Mouse (Mus musculus) layer of hippocampus, adult 8-10 months (tissue): Measurements from ENCODE around the gene Sox1. TPM values are rescaled to one million over a fixed set of nuclear protein-coding genes. Genes with fewer than 3 reads are reported as not detected.

Source experiments
- DNase-seq, 2 experiments: peaks; one replicate each; pipeline ENCODE4 v3.0.0; 2022; ENCODE audit warnings: low spot score in 2 of 2
- total RNA-seq, 4 experiments: library from RNA; stranded (reverse); gene quantifications; 2 replicates each; pipeline ENCODE4 v1.2.4; 2022

The Sox1 gene
- total RNA-seq, 4 experiments from 2014 or later = 9.3 to 10.7 (median 10.1) TPM

- DNase-seq = no peak
These were observed 22.0 kb downstream of the Sox1 start for GRCm38 (mm10) chr8:12417056-12417455.

- DNase-seq = no peak
These were observed 25.4 kb downstream of the Sox1 start for GRCm38 (mm10) chr8:12420537-12420936.

GRCm38 (mm10) chr8:12425906-12426305 lies 30.8 kb downstream of the Sox1 start:
- no peak for DNase-seq

- no peak for DNase-seq
These were observed 32.3 kb downstream of the Sox1 start for GRCm38 (mm10) chr8:12427346-12427745.

GRCm38 (mm10) chr8:12427886-12428799 lies 33.0 kb downstream of the Sox1 start:
- DNase-seq = no peak

GRCm38 (mm10) chr8:12428931-12429330 lies 33.8 kb downstream of the Sox1 start:
- no peak for DNase-seq

- DNase-seq = no peak
These were observed 34.6 kb downstream of the Sox1 start for GRCm38 (mm10) chr8:12429601-12430172.

GRCm38 (mm10) chr8:12430173-12430899 lies 35.2 kb downstream of the Sox1 start:
- DNase-seq = peak; percentile 52 to 62

GRCm38 (mm10) chr8:12430900-12431737 lies 36.0 kb downstream of the Sox1 start:
- DNase-seq = no peak

GRCm38 (mm10) chr8:12431738-12432055 lies 36.6 kb downstream of the Sox1 start:
- DNase-seq = no peak

GRCm38 (mm10) chr8:12432546-12432945 lies 37.5 kb downstream of the Sox1 start:
- DNase-seq = peak in 1 of 2 experiments; percentile 12

- DNase-seq = no peak
These were observed 39.7 kb downstream of the Sox1 start for GRCm38 (mm10) chr8:12434771-12435170.

- DNase-seq = no peak
These were observed 42.9 kb downstream of the Sox1 start for GRCm38 (mm10) chr8:12438021-12438420.

- DNase-seq = no peak
These were observed 43.9 kb downstream of the Sox1 start for GRCm38 (mm10) chr8:12439044-12439443.

GRCm38 (mm10) chr8:12439846-12440245 lies 44.8 kb downstream of the Sox1 start:
- DNase-seq = no peak

GRCm38 (mm10) chr8:12440997-12441396 lies 45.9 kb downstream of the Sox1 start:
- DNase-seq = no peak

GRCm38 (mm10) chr8:12445258-12445657 lies 50.2 kb downstream of the Sox1 start:
- DNase-seq = no peak

- DNase-seq = no peak
These were observed 51.0 kb downstream of the Sox1 start for GRCm38 (mm10) chr8:12445926-12446680.
